Mouse (Mus musculus) testis, adult 2 months (tissue): ENCODE results near the gene Farp1.

ENCODE experiments used
- CTCF ChIP-seq: fragments of 200-500 bp; IDR thresholded peaks from 2 replicates; pipeline ENCODE4 v1.5.1; 2012; ENCODE audit warnings: low read depth, mild to moderate bottlenecking, inconsistent platforms, low read length, moderate library complexity; ENCODE audit not compliant: control insufficient read depth, insufficient read depth, insufficient replicate concordance
- POLR2A ChIP-seq: fragments of 200-500 bp; IDR thresholded peaks from 2 replicates; pipeline ENCODE4 v1.6.1; 2012; ENCODE audit warnings: low read depth, mild to moderate bottlenecking, inconsistent platforms, low read length, moderate library complexity; ENCODE audit not compliant: control insufficient read depth

DNA sequence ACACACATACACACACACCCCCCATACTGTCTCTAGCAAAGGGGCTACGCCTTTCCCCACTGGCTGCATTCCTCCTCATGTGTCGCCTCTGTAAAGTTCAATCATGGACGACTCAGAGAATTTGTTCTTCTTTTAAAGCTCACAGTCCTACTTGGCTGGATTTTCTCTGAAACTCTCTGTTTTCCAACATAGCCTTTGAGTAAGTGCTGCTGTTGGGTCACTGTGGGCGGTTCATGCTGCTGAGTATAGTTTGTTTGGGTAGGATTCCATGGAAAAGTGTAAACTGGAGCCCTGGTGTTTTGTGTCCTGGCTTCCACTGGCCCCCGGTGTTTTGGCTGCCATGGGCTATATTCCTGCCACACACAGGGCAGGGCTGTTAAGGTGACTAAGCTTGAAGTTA, 157.4 kb downstream of the Farp1 start:
- TF ChIP-seq POLR2A (no peak), CTCF (no peak)
